Mouse (Mus musculus): ENCODE measurements around the gene Gm10277. TPM values are rescaled to one million over a fixed set of nuclear protein-coding genes. Genes with fewer than 3 reads are reported as not detected.

The Gm10277 gene
- total and polyA plus RNA-seq, 3 experiments, result 0.10 TPM; not detected in 2

DNA sequence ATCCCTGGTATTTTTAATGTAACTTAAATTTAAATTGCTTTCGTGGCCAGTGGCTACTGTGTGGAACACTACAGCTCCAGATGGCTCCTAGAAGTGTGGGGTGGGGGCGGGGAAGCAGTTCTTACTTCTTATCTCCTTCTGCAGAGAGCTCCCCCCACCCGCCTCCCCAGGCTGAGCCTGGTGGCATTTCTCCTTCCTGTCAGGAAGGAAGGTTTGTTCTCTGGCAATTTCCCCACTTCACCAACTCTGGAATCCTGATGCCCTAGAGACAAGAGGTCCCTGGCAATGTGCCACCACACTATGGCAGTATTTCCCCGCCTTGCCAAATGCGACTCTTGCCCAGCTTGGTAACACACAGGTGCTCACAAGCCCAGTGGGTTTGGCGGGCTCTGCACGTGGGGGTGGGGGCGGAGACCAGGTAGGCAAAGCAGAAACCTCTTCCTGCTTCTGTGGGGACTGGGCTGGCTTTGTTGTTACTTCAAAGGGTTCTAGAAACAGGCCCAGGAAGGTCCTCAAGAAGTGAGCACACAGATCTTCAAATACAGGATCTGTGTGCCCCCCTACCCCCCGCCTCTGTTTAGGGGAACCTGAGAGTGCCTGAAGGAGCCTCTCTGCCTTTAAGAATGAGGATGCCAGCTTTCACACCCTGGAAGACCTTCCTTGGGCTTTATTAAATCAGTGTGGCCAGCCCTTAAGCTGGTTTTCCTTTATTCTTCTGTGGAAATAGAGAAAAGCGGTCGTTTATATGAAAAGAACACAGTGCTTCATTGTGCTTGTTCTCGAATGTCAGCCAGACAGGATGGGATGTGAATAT, 4.4 kb upstream of the Gm10277 start:
- peaks cover 0 to 2% of the 10 kb centered on the region in 2 experiments for H3K36me3 ChIP-seq (replicated peaks in 1 of 2; ENCODE audit: control insufficient read depth in 1 of 2, insufficient read depth in 1 of 2, low read length in 1 of 2)
- TF ChIP-seq POLR2A (IDR thresholded peaks at IDR 0.05; ENCODE audit: low read depth, low read length), result no peak
- TF ChIP-seq CHD2 (IDR thresholded peaks at IDR 0.05; ENCODE audit: low read length), result peak; percentile 62
- no peak for TF ChIP-seq SMC3 (IDR thresholded peaks at IDR 0.05; ENCODE audit: low read depth, low read length)
- TF ChIP-seq ETS1 (conservative IDR thresholded peaks at IDR 0.05; ENCODE audit: low read depth, low read length), result 0 out of 2 replicates have a peak, but pooled peaks have one; percentile 16
- no peak; the same call in 1 of the 2 replicates for TF ChIP-seq MEF2A (IDR thresholded peaks at IDR 0.05; ENCODE audit: borderline replicate concordance, low read depth, low read length)
- TF ChIP-seq TCF12 (IDR thresholded peaks at IDR 0.05; ENCODE audit: low read depth, low read length), result peak; percentile 64; the same call in 1 of the 2 replicates
- no peak for TF ChIP-seq TBP (conservative IDR thresholded peaks at IDR 0.05; ENCODE audit: low read depth, low read length)
- peak; percentile 84; the same call in 1 of the 2 replicates for TF ChIP-seq MXI1 (IDR thresholded peaks at IDR 0.05; ENCODE audit: low read depth, low read length)
- peak; percentile 88 for TF ChIP-seq BHLHE40 (IDR thresholded peaks at IDR 0.05; ENCODE audit: low read depth, low read length)
- TF ChIP-seq HCFC1 (IDR thresholded peaks at IDR 0.05; ENCODE audit: low read depth, low read length), result no peak
- TF ChIP-seq KAT2A (IDR thresholded peaks at IDR 0.05; ENCODE audit: insufficient replicate concordance, low read length), result no peak
- 0 out of 2 replicates have a peak, but pooled peaks have one; percentile 23 for TF ChIP-seq E2F4 (IDR thresholded peaks at IDR 0.05; ENCODE audit: insufficient replicate concordance, low read depth, low read length)
- 0 out of 4 replicates have a peak, but pooled peaks of 1 of the 2 experiments have one; percentile 1 for TF ChIP-seq CTCF (conservative IDR thresholded peaks at IDR 0.05 in 1 of 2, IDR thresholded peaks at IDR 0.05 in 1 of 2; ENCODE audit: low read depth in 2 of 2, low read length in 2 of 2)
- peak; percentile 10; the same call in 1 of the 2 replicates for TF ChIP-seq USF1 (IDR thresholded peaks at IDR 0.05; ENCODE audit: low read depth, low read length)
- peak; percentile 49; the same call in 1 of the 2 replicates for TF ChIP-seq IRF4 (IDR thresholded peaks at IDR 0.05; ENCODE audit: low read depth, low read length)
- peak; percentile 48; the same call in 1 of the 2 replicates for TF ChIP-seq MAX (IDR thresholded peaks at IDR 0.05; ENCODE audit: low read length)
- peak; percentile 82 for TF ChIP-seq ELF1 (IDR thresholded peaks at IDR 0.05; ENCODE audit: low read depth, low read length)
- TF ChIP-seq PAX5 (IDR thresholded peaks at IDR 0.05; ENCODE audit: low read length), result no peak
- peak; percentile 68 for TF ChIP-seq MYC (IDR thresholded peaks at IDR 0.05; ENCODE audit: low read depth, low read length)
- H3K27me3 ChIP-seq (replicated peaks), result no peaks in the 10 kb centered on the region
- H3K27ac ChIP-seq (ENCODE audit: insufficient read depth, low read depth), result no peak overlapping the region
- H3K79me2 ChIP-seq (replicated peaks; ENCODE audit: control insufficient read depth, extremely low read depth, insufficient read depth, poor library complexity, severe bottlenecking), result no peaks in the 10 kb centered on the region
- no peaks in the 10 kb centered on the region for H3K9me3 ChIP-seq (replicated peaks; ENCODE audit: low read length)
- peak; percentile 74 for DNase-seq (ENCODE audit: extremely low read depth)
- peak overlapping the region; percentile 41 for H3K9ac ChIP-seq (ENCODE audit: insufficient read depth, low read depth)
- dilution Hi-C loops (cut with MboI; ENCODE audit: extremely low pct_ligation_motif_present, extremely low pct_unique_long_range_greater_than_20kb, low sequenced_read_pairs), result no loop called here
- H3K4me1 ChIP-seq (ENCODE audit: control insufficient read depth in 1 of 2, insufficient read depth in 2 of 2), result peaks cover 9 to 46% of the 10 kb centered on the region in 2 experiments
- in situ Hi-C loops (cut with MboI; ENCODE audit: low pct_ligation_motif_present, low pct_unique_long_range_greater_than_20kb, low sequenced_read_pairs), result loop anchor here (10.0 to 25.0 kb wide), 2 partner anchors 277 to 680 kb away; partner anchors contain the start of genes Abhd15, Gm10392 and Trp53i13
- H3K4me2 ChIP-seq (ENCODE audit: insufficient read depth, low read depth, poor library complexity, severe bottlenecking), result peak overlapping the region; percentile 91
- peak overlapping the region in 1 of 3 experiments; percentile 58 for H3K4me3 ChIP-seq (replicated peaks in 1 of 3; ENCODE audit: low read depth in 2 of 3, low read length in 2 of 3, poor library complexity in 1 of 3)

Measured in CH12.LX (cell line).